Mouse (Mus musculus) induced T-regulatory cell, adult 2 months (primary cell): ENCODE data around the gene Sqstm1.

Source experiments
- DNase-seq: peaks from one replicate; pipeline ENCODE4 v3.0.0-alpha.2; 2012; ENCODE audit warnings: low read depth

The Sqstm1 gene

GRCm38 (mm10) chr11:50230481-50231304, 20.1 kb upstream of the Sqstm1 start:
- DNase-seq = peak; percentile 48

- no peak for DNase-seq
Measured at GRCm38 (mm10) chr11:50229252-50229910, 18.8 kb upstream of the Sqstm1 start.

- DNase-seq = no peak
Measured at GRCm38 (mm10) chr11:50228772-50229171, 18.1 kb upstream of the Sqstm1 start.

- no peak for DNase-seq
Measured at GRCm38 (mm10) chr11:50227736-50228135, 17.1 kb upstream of the Sqstm1 start.

- peak; percentile 25 for DNase-seq
Measured at GRCm38 (mm10) chr11:50227226-50227625, 16.6 kb upstream of the Sqstm1 start.

- DNase-seq = peak; percentile 34
Measured at GRCm38 (mm10) chr11:50226406-50226805, 15.8 kb upstream of the Sqstm1 start.

GRCm38 (mm10) chr11:50225611-50226378, 15.2 kb upstream of the Sqstm1 start:
- DNase-seq = peak; percentile 47

GRCm38 (mm10) chr11:50224671-50225530, 14.3 kb upstream of the Sqstm1 start:
- DNase-seq = peak; percentile 74

GRCm38 (mm10) chr11:50223783-50224662, 13.4 kb upstream of the Sqstm1 start:
- DNase-seq = no peak

GRCm38 (mm10) chr11:50222559-50223276, 12.1 kb upstream of the Sqstm1 start:
- no peak for DNase-seq

GRCm38 (mm10) chr11:50219833-50220232, 9.2 kb upstream of the Sqstm1 start:
- DNase-seq = no peak

- DNase-seq = no peak
Measured at GRCm38 (mm10) chr11:50217811-50218210, 7.2 kb upstream of the Sqstm1 start.

GRCm38 (mm10) chr11:50216724-50217366, 6.2 kb upstream of the Sqstm1 start:
- DNase-seq = no peak

- no peak for DNase-seq
Measured at GRCm38 (mm10) chr11:50215633-50216032, 5.0 kb upstream of the Sqstm1 start.

- DNase-seq = no peak
Measured at GRCm38 (mm10) chr11:50214631-50215030, 4.0 kb upstream of the Sqstm1 start.

- DNase-seq = peak; percentile 83
Measured at GRCm38 (mm10) chr11:50212848-50213758, 2.5 kb upstream of the Sqstm1 start.

GRCm38 (mm10) chr11:50212060-50212739, 1.6 kb upstream of the Sqstm1 start:
- DNase-seq = no peak
